Mouse (Mus musculus) embryonic facial prominence, embryonic 15.5 days (tissue): ENCODE data around the gene Scarf1. TPM values are rescaled to one million over a fixed set of nuclear protein-coding genes. Genes with fewer than 3 reads are reported as not detected.

Source experiments
- ATAC-seq: fragments of 200-750 bp; cut with Nextera tagmentation; 2 replicates; pipeline ENCODE4 v1.8.0; 2017; ENCODE audit warnings: low read depth, moderate TSS enrichment; ENCODE audit not compliant: insufficient number of reproducible peaks, low FRiP score, low TSS enrichment
- H3K27ac ChIP-seq: fragments of 300-500 bp; sonication (generic); replicated peaks from 2 replicates; pipeline ENCODE4 v1.5.1; 2015; ENCODE audit warnings: mild to moderate bottlenecking, inconsistent platforms
- H3K27me3 ChIP-seq: fragments of 300-500 bp; sonication (generic); 2 replicates; pipeline ENCODE4 v1.6.1; 2015; ENCODE audit warnings: inconsistent platforms
- H3K36me3 ChIP-seq: fragments of 300-500 bp; sonication (generic); 2 replicates; pipeline ENCODE4 v1.6.1; 2015; ENCODE audit warnings: mild to moderate bottlenecking, inconsistent platforms
- H3K4me1 ChIP-seq: fragments of 300-500 bp; sonication (generic); 2 replicates; pipeline ENCODE4 v1.6.1; 2015; ENCODE audit warnings: inconsistent platforms
- H3K4me2 ChIP-seq: fragments of 300-500 bp; sonication (generic); replicated peaks from 2 replicates; pipeline ENCODE4 v1.6.1; 2015; ENCODE audit warnings: mild to moderate bottlenecking, inconsistent platforms
- H3K4me3 ChIP-seq: fragments of 300-500 bp; sonication (generic); replicated peaks from 2 replicates; pipeline ENCODE4 v1.5.1; 2015; ENCODE audit warnings: mild to moderate bottlenecking, inconsistent platforms
- H3K9ac ChIP-seq: fragments of 300-500 bp; sonication (generic); 2 replicates; pipeline ENCODE4 v1.6.1; 2015; ENCODE audit warnings: inconsistent platforms
- H3K9me3 ChIP-seq: fragments of 300-500 bp; sonication (generic); replicated peaks from 2 replicates; pipeline ENCODE4 v1.6.1; 2016; ENCODE audit warnings: inconsistent platforms
- WGBS: fragments of 180-500 bp; shearing (Covaris S2); methylation state at CpG from one replicate; pipeline ENCODE4 v1.1.7; 2015; 5-methylcytosine and 5-hydroxymethylcytosine counted together
- polyA plus RNA-seq: library from polyadenylated mRNA; unstranded; fragments of >200 nt; fragmentation: Nextera tagmentation; extraction: Ambion mirVana; gene quantifications from 2 replicates; pipeline ENCODE4 v1.2.1, GENCODE M21; 2015

Gene Scarf1
- polyA plus RNA-seq, 1 experiment from 2014 or later = 8.1 TPM

- H3K4me2 ChIP-seq = peak overlapping the region; percentile 87
- no peak for ATAC-seq
- H3K9me3 ChIP-seq = no peaks in the 10 kb centered on the region
- H3K27ac ChIP-seq = no peak overlapping the region
- H3K27me3 ChIP-seq = 0 out of 2 replicates have a peak, but pooled peaks cover 2% of the 10 kb centered on the region
- no peak overlapping the region for H3K9ac ChIP-seq
- WGBS = 19% methylated on average over 3 of the region's 3 CpGs
- H3K36me3 ChIP-seq = peaks cover 19% of the 10 kb centered on the region
- H3K4me1 ChIP-seq = peaks cover 12% of the 10 kb centered on the region
- peak overlapping the region; percentile 99 for H3K4me3 ChIP-seq
These were observed 27.1 kb upstream of the Scarf1 start for GRCm38 (mm10) chr11:75486192-75486591.

- Histone ChIP-seq H3K9ac (peak within 1 kb of the TSS; percentile 88), H3K4me2 (peak within 1 kb of the TSS; percentile 87), H3K27ac (peak within 1 kb of the TSS; percentile 77), H3K36me3 (peaks cover 25% of the 10 kb centered on the region), H3K4me3 (peak within 1 kb of the TSS; percentile 99), H3K9me3 (no peaks in the 10 kb centered on the region), H3K4me1 (peaks cover 12% of the 10 kb centered on the region), H3K27me3 (0 out of 2 replicates have a peak, but pooled peaks cover 2% of the 10 kb centered on the region)
- peak; percentile 99 for ATAC-seq
- under 1% methylated on average over 52 of the region's 52 CpGs for WGBS
These were observed 26.6 kb upstream of the Scarf1 start, which contains the start of gene Prpf8 for GRCm38 (mm10) chr11:75486601-75487285. Gene Prpf8, plus strand, starts transcription at chr11:75486816.

DNA sequence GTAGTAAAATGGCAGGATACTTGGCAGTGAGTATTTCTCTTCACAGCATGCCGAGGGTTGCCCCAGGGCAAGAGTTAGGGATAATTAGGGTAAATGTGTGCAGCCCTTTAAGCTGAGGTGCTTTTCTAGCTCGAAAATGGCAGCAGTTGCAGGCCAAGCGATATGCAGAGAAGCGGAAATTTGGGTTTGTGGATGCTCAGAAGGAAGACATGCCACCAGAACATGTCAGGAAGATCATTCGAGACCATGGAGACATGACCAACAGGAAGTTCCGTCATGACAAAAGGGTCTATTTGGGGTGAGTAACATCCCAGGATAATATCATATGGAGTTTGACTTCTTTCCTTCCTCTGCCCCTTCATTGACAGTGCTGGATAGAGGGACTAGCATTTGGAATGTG lies 25.8 kb upstream of the Scarf1 start:
- H3K9ac ChIP-seq = peak overlapping the region; percentile 88
- no peaks in the 10 kb centered on the region for H3K9me3 ChIP-seq
- no peak for ATAC-seq
- H3K27ac ChIP-seq = peak overlapping the region; percentile 77
- peak overlapping the region; percentile 99 for H3K4me3 ChIP-seq
- 0 out of 2 replicates have a peak, but pooled peaks cover 2% of the 10 kb centered on the region for H3K27me3 ChIP-seq
- peaks cover 12% of the 10 kb centered on the region for H3K4me1 ChIP-seq
- 17% methylated on average over 6 of the region's 6 CpGs for WGBS
- peak overlapping the region; percentile 87 for H3K4me2 ChIP-seq
- H3K36me3 ChIP-seq = peaks cover 32% of the 10 kb centered on the region

DNA sequence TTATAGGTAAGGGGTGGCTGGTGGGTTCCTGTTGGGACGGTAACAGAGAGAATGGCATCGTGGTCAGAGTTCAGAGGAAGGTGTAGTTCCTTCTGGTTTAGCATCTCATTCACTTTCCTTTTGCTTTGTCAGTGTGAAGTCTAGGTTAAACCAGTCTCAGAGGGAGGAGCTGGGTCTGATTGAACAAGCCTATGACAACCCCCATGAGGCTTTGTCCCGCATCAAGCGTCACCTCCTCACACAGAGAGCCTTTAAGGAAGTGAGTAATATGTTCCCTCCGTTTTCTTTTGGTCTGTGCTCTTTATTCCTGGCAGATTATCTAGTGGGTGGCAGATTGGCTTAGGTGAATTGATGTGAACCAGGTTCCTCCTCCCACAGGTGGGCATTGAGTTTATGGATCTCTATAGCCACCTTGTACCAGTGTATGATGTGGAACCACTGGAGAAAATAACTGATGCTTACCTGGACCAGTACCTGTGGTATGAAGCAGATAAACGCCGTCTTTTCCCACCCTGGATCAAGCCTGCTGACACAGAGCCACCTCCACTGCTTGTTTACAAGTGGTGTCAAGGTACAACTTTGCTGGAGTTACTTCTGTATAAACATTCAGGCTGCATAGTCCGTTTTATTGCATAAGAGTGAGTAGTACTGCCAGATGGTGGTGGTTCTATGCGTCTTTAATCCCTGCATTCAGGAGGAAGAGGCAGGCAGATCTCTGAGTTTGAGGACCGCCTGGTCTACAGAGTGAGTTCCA lies 18.9 kb upstream of the Scarf1 start:
- no peak overlapping the region for H3K9ac ChIP-seq
- H3K36me3 ChIP-seq = peaks cover 97% of the 10 kb centered on the region
- no peak overlapping the region for H3K4me2 ChIP-seq
- ATAC-seq = no peak
- no peaks in the 10 kb centered on the region for H3K27me3 ChIP-seq
- H3K4me1 ChIP-seq = no peaks in the 10 kb centered on the region
- no peaks in the 10 kb centered on the region for H3K9me3 ChIP-seq
- no peak overlapping the region for H3K4me3 ChIP-seq
- H3K27ac ChIP-seq = no peak overlapping the region
- 94% methylated on average over 10 of the region's 10 CpGs for WGBS

GRCm38 (mm10) chr11:75498126-75498525 lies 15.2 kb upstream of the Scarf1 start:
- Histone ChIP-seq H3K36me3 (peaks cover 97% of the 10 kb centered on the region), H3K27ac (no peak overlapping the region), H3K4me3 (no peak overlapping the region), H3K4me2 (no peak overlapping the region), H3K27me3 (no peaks in the 10 kb centered on the region), H3K4me1 (no peaks in the 10 kb centered on the region), H3K9ac (no peak overlapping the region), H3K9me3 (no peaks in the 10 kb centered on the region)
- 88% methylated on average over 1 of the region's 1 CpGs for WGBS
- ATAC-seq = no peak

DNA sequence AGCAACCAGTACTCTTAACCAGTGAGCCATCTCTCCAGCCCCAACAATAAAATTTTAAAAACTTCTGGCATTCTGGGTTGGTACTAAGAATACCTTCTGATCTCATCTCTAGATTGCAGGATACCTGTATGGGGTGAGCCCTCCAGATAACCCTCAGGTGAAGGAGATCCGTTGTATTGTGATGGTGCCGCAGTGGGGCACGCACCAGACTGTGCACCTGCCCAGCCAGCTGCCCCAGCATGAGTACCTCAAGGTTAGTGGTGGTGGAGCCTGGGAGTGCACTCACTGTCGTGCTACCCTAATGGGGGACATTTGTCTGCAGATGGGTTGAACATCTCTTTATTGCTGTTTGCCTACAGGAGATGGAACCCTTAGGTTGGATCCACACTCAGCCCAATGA lies 5.2 kb upstream of the Scarf1 start:
- peaks cover 18% of the 10 kb centered on the region for H3K4me1 ChIP-seq
- H3K4me2 ChIP-seq = no peak overlapping the region
- no peak for ATAC-seq
- no peaks in the 10 kb centered on the region for H3K27me3 ChIP-seq
- no peaks in the 10 kb centered on the region for H3K9me3 ChIP-seq
- H3K9ac ChIP-seq = no peak overlapping the region; the same call in 1 of the 2 replicates
- no peak overlapping the region for H3K4me3 ChIP-seq
- 94% methylated on average over 4 of the region's 4 CpGs for WGBS
- H3K27ac ChIP-seq = no peak overlapping the region
- H3K36me3 ChIP-seq = peaks cover 59% of the 10 kb centered on the region

DNA sequence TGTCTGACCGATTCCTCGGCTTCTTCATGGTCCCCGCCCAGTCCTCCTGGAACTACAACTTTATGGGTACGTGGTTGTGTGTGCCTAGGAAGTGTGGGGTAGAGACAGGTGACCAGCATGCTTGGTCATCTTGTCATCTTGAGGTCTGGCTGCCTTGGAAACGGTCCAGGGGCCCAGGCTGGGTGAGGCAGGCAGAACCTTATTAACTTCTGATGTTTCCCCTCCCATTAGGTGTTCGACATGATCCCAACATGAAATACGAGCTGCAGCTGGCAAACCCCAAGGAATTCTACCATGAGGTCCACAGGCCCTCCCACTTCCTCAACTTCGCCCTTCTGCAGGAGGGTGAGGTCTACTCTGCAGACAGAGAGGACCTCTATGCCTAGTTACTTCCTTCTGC lies 4.4 kb upstream of the Scarf1 start:
- peaks cover 18% of the 10 kb centered on the region for H3K4me1 ChIP-seq
- H3K4me3 ChIP-seq = no peak overlapping the region
- no peak overlapping the region for H3K9ac ChIP-seq
- no peak overlapping the region for H3K4me2 ChIP-seq
- ATAC-seq = no peak
- WGBS = 55% methylated on average over 8 of the region's 8 CpGs
- peaks cover 51% of the 10 kb centered on the region for H3K36me3 ChIP-seq
- H3K9me3 ChIP-seq = no peaks in the 10 kb centered on the region
- no peaks in the 10 kb centered on the region for H3K27me3 ChIP-seq
- 0 out of 2 replicates have a peak overlapping the region, but pooled peaks have one; percentile 22 for H3K27ac ChIP-seq

DNA sequence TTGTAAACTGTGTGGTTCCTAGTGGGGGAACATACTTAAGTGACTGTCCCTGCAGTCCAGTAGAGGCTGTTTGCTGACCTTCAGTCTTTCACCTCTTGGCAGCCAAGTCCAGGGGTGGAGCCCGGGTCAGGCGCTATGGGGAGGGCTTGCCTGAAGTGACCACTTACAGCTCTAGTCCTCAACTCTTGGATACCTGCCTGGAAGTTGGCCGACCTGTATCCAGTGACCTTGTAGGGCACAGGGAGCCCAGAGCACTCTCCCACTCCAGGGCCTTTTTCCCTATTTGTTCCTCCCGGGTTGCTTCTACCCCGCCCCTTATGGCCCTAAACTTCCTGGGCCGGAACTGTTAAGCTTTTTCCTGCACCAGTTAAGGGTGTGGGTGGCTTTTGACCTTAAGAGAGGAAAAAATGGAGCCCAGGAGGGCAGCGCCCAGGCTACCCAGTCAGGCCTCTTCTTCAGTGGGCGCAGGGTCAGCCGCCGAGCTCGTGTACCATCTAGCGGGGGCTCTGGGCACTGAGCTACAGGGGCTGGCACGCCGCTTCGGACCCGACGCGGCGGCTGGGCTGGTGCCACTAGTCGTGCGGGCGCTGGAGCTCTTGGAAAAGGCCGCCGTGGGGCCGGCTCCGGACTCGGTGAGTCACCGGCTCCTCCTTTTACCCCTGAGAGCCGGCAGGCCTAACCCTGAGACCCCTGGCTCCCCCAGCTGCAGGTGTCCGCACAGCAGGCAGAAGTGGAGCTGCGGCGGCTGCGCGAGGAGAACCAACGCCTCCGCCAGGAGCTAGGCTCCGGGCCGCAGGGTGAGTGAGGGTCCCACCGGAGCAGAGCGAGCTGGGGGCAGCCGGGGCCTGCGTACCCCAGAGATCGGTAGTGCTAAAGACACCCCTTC lies 3.4 kb upstream of the Scarf1 start, which contains the start of gene Rilp:
TSS of gene Rilp (plus strand) at position 354 of the 886 bp plus-strand sequence.
- Histone ChIP-seq H3K9ac (peak within 1 kb of the TSS; percentile 53), H3K9me3 (no peaks in the 10 kb centered on the region), H3K36me3 (peaks cover 40% of the 10 kb centered on the region), H3K27ac (peak within 1 kb of the TSS; percentile 85), H3K4me1 (peaks cover 18% of the 10 kb centered on the region), H3K4me2 (peak within 1 kb of the TSS; percentile 96), H3K4me3 (peak within 1 kb of the TSS; percentile 54), H3K27me3 (no peaks in the 10 kb centered on the region)
- ATAC-seq = peak; percentile 70
- WGBS = 2% methylated on average over 43 of the region's 43 CpGs

- 1% methylated on average over 24 of the region's 24 CpGs for WGBS
- Histone ChIP-seq H3K27ac (peak overlapping the region; percentile 85), H3K36me3 (peaks cover 36% of the 10 kb centered on the region), H3K9ac (peak overlapping the region; percentile 53), H3K4me1 (peaks cover 18% of the 10 kb centered on the region), H3K27me3 (no peaks in the 10 kb centered on the region), H3K4me3 (peak overlapping the region; percentile 54), H3K9me3 (no peaks in the 10 kb centered on the region), H3K4me2 (peak overlapping the region; percentile 96)
- peak; percentile 88 for ATAC-seq
These were observed 2.7 kb upstream of the Scarf1 start for GRCm38 (mm10) chr11:75510627-75510993.

- 76% methylated on average over 6 of the region's 6 CpGs for WGBS
- Histone ChIP-seq H3K9ac (no peak overlapping the region), H3K36me3 (peaks cover 30% of the 10 kb centered on the region), H3K4me2 (no peak overlapping the region), H3K4me1 (peaks cover 18% of the 10 kb centered on the region), H3K27me3 (no peaks in the 10 kb centered on the region), H3K27ac (no peak overlapping the region), H3K4me3 (no peak overlapping the region), H3K9me3 (no peaks in the 10 kb centered on the region)
- no peak for ATAC-seq
These were observed 2.1 kb upstream of the Scarf1 start for GRCm38 (mm10) chr11:75511213-75511612.
